Mouse (Mus musculus) left cerebral cortex, adult 2 months (tissue): Measurements from ENCODE around the gene Ajm1. TPM values are rescaled to one million over a fixed set of nuclear protein-coding genes. Genes with fewer than 3 reads are reported as not detected.
A peak's percentile ranks its signal among the peaks of the same experiment; 100 is the strongest.

ENCODE experiments used
- DNase-seq, 2 experiments: peaks; one replicate each; pipeline ENCODE4 v3.0.0; 2021 to 2022; ENCODE audit warnings: low spot score in 2 of 2, mixed read lengths in 1 of 2; ENCODE audit errors: extremely low spot score in 1 of 2
- H3K27ac ChIP-seq: fragments of 200-600 bp; 2 replicates; pipeline ENCODE4 v1.8.1; 2022
- H3K4me3 ChIP-seq: fragments of 200-600 bp; 2 replicates; pipeline ENCODE4 v1.8.1; 2022
- CTCF ChIP-seq: fragments of 200-600 bp; IDR thresholded peaks from 2 replicates; pipeline ENCODE4 v1.8.1; 2022; ENCODE audit warnings: antibody characterized with exemption, mild to moderate bottlenecking, moderate library complexity
- intact Hi-C: fragments of 180-260 bp; cut with DNase I; formaldehyde crosslinking; loops from one replicate; pipeline ENCODE4 v1.15.1; 2025
- total RNA-seq, 2 experiments: library from RNA; stranded (reverse); gene quantifications; 2 replicates each; pipeline ENCODE4 v1.2.3; 2021

Ajm1 gene
- total RNA-seq, 2 experiments from 2014 or later = 102 to 104 TPM

DNA sequence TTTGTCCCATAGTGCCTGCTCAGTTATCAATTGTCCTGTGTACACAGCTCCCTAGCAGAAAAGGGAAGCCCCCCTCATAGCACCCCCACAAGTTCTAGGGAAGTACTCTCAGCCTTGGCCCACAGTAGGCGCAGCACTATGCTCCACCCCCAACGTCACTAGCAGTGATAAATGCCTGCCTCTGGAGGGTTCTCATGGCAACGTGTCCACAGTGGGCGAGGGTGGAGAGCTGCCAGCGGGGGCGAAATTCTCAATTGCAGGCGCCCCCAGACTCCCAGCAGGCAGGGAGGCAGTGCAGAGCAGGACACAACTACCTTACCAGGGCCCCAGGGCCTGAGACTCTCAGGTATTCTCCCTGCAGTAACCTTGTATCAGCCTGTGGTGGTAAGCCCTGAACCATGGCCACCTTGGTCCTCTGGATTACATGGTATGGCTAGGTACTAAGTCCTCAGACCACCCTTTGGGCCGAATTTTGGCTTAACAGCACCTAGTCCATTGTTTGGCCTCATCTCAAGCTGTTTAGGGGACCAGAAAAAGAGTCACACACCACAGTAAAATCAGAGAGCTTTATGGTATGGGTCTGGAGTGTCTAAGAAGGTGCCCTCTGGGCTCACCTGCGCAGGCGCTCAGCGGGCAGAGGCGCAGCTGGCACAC is 1.0 kb upstream of the Ajm1 start:
- TF ChIP-seq CTCF = no peak
- intact Hi-C loops = loop anchor here (5.0 kb wide), 1 partner anchor 35 kb away; the partner anchor contains the start of gene Traf2
- peak overlapping the region; percentile 96 for H3K27ac ChIP-seq
- DNase-seq = peak; percentile 85 to 88
- H3K4me3 ChIP-seq = no peak overlapping the region

DNA sequence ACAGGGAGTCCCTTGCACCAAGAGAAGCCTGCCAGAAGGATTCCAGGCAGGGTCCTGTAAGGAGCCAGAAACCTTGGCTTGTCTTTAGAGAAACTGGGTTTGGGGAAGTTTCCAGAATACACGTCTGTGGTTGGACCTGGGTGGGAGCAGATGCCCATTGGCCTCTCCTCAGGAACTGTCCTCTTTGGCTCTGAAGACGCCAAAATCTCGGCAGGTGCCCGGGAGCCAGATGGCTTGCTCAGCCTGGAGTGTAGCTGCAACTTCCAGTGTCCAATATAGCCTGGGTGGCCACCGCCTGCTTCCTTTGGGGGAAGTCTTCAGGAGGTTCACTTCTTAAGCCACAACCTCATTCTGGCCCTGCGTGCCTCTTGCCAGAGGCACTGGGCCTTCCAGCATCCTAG is 344 bp upstream of the Ajm1 start:
- peak overlapping the region; percentile 96 for H3K27ac ChIP-seq
- TF ChIP-seq CTCF = no peak
- peak; percentile 31 to 44 for DNase-seq
- intact Hi-C loops = loop anchor here (5.0 kb wide), 1 partner anchor 35 kb away; the partner anchor contains the start of gene Traf2
- H3K4me3 ChIP-seq = peak overlapping the region; percentile 60

DNA sequence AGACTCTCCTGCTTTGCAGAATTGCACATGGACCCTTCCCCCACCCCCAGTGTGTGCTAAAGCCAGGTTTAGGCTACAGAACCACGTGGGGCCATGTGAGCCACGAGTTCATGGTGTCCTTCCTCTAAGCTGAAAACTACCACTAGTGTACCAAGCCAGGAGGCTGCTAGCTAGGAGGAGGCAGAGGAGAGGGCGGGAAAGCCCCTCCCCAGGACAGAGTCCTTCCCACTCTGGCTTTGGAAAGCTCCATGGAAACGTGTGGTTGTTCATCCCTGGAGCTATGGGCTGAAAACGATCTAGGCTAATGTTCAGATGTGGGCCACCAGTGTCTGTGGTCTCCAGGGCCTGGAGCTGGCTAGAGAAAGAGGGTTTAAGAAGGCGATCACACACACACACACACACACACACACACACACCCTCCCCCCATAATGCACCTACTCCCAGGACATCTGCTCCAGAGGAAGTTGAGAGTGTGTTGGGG is 896 bp downstream of the Ajm1 start:
- no peak for TF ChIP-seq CTCF
- intact Hi-C loops = loop anchor here (5.0 kb wide), 1 partner anchor 33 kb away; the partner anchor contains the start of gene Traf2
- Histone ChIP-seq H3K4me3 (peak overlapping the region; percentile 60), H3K27ac (peak overlapping the region; percentile 96)
- DNase-seq = peak; percentile 33 to 39

DNA sequence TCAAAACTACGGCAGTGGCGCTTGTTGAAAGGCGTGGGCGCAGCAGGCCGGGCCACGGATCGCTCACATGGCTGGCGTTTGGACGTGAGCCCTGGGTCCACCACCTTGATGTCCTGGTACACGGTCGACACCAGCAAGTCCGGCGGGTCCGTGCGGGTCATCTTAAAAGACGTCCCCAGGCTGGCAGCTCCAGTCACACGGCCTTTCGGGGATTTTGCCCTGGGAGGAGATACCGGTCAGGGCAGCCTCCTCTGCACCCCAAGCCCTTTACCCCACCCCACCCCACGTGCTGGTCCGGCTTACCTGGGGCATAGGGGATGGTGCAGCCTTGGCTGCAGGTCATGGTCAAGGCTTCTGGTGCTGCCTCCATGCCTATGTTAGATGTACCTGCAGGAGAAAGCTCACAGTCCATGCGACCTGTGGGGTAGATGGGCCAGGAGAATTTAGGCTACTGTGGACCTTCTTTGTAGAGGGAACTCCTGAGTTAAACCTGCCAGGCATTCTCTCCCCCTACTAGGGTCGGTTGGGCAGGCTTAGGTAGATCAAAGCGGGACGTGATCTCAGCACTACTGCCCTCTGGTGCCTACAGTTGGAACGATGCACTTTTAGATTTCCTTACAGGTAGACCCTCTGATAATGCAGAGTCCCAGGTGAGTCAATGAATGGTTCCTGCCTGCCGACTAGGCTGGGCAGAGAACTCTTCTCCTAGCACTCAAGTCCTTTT is 1.7 kb downstream of the Ajm1 start:
- Histone ChIP-seq H3K27ac (peak overlapping the region; percentile 96), H3K4me3 (peak overlapping the region; percentile 33)
- intact Hi-C loops = loop anchor here (5.0 kb wide), 1 partner anchor 33 kb away; the partner anchor contains the start of gene Traf2
- peak; percentile 63 for TF ChIP-seq CTCF
- DNase-seq = peak; percentile 54 to 58

DNA sequence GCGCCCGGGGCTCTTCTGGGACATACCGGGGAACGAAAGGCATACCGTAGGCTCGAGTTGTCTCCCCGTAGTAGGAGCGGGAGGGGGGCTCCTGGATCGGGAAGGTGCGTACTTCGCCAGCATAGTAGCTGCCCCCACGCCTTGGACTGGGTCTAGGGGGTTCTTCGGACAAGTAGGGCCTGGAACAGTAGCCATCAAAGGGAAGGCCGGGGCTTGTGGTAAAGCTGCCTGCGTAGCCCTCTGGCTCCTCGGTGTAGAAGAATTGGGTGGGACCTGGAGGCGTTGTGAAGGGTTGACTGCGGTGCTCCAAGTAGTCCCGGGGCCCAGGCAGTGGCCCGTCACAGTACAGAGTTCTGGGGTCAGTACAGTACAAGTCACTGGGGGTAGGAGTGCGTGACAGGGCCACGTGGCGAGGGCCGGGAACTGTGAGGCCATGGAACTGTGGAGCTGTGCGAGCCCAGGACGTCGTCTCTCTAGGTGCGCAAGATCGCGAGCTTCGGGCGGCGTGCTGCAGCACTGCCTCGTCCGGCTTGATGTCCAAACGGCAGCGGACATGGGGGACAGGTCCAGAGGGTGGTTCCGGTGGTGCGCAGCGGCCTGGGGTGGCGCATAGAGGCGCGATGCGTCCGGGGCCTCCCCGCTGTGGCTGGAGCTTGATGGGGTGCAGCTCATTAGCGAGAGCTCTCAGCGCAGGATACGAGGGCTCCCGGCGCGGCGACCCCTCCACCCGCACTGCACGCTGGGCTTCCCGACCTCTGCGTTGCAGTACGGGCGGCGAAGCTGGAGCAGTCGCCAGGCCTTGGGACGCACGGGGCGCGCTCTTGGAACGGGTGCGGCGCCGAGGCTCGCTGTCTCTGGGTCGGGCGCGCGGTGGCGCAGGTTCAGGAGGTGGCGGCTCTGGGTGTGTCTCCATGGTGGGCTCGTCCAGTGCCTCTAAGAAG is 2.5 kb downstream of the Ajm1 start:
- intact Hi-C loops = no loop called here
- DNase-seq = peak; percentile 27 to 33
- Histone ChIP-seq H3K4me3 (no peak overlapping the region), H3K27ac (peak overlapping the region; percentile 96)
- no peak for TF ChIP-seq CTCF

GRCm38 (mm10) chr2:25577951-25578795 is 3.4 kb downstream of the Ajm1 start:
- intact Hi-C loops = no loop called here
- no peak overlapping the region for H3K4me3 ChIP-seq
- peak; percentile 2; the same call in 1 of the 2 replicates for TF ChIP-seq CTCF
- H3K27ac ChIP-seq = peak overlapping the region; percentile 97
- peak in 1 of 2 experiments; percentile 28 for DNase-seq

- H3K27ac ChIP-seq = peak overlapping the region; percentile 97
- TF ChIP-seq CTCF = no peak
- intact Hi-C loops = no loop called here
- H3K4me3 ChIP-seq = no peak overlapping the region
- peak; percentile 41 to 52 for DNase-seq
These were observed 4.3 kb downstream of the Ajm1 start for GRCm38 (mm10) chr2:25576965-25577891.

GRCm38 (mm10) chr2:25576028-25576850 is 5.3 kb downstream of the Ajm1 start:
- no peak for TF ChIP-seq CTCF
- DNase-seq = peak in 1 of 2 experiments; percentile 46
- intact Hi-C loops = no loop called here
- no peak overlapping the region for H3K4me3 ChIP-seq
- H3K27ac ChIP-seq = peak overlapping the region; percentile 97
